Mouse (Mus musculus) embryo, embryonic 9.5 days (tissue): ENCODE results near the gene Runx3.
A peak's percentile ranks its signal among the peaks of the same experiment; 100 is the strongest.
"Not testable (repeated sequence)": the region's sequence is repeated elsewhere in the genome, so short reads cannot be mapped to it uniquely, and the experiment has no call there.

Experiments used
- DNase-seq: peaks from one replicate; pipeline ENCODE4 v3.0.0-alpha.2; 2017; ENCODE audit errors: extremely low spot score

The Runx3 gene

GRCm38 (mm10) chr4:135171304-135171875 lies 50.9 kb downstream of the Runx3 start:
- no peak for DNase-seq

- peak; percentile 60 for DNase-seq
These were observed 55.1 kb downstream of the Runx3 start for GRCm38 (mm10) chr4:135175406-135176120.

GRCm38 (mm10) chr4:135177568-135177967 lies 57.1 kb downstream of the Runx3 start:
- DNase-seq = no peak

- DNase-seq = no peak
These were observed 58.6 kb downstream of the Runx3 start for GRCm38 (mm10) chr4:135179077-135179481.

GRCm38 (mm10) chr4:135181819-135182218 lies 61.4 kb downstream of the Runx3 start:
- DNase-seq = no peak

- DNase-seq = not testable (repeated sequence)
These were observed 63.8 kb downstream of the Runx3 start for GRCm38 (mm10) chr4:135184277-135184676.

- no peak for DNase-seq
These were observed 69.1 kb downstream of the Runx3 start for GRCm38 (mm10) chr4:135189452-135190008.

GRCm38 (mm10) chr4:135190364-135190763 lies 69.9 kb downstream of the Runx3 start:
- no peak for DNase-seq

- DNase-seq = no peak
These were observed 70.7 kb downstream of the Runx3 start for GRCm38 (mm10) chr4:135191185-135191584.

GRCm38 (mm10) chr4:135191604-135192003 lies 71.2 kb downstream of the Runx3 start:
- no peak for DNase-seq

GRCm38 (mm10) chr4:135192841-135193240 lies 72.4 kb downstream of the Runx3 start:
- DNase-seq = no peak

GRCm38 (mm10) chr4:135197857-135198256 lies 77.4 kb downstream of the Runx3 start:
- DNase-seq = no peak

GRCm38 (mm10) chr4:135201771-135202170 lies 81.3 kb downstream of the Runx3 start:
- DNase-seq = no peak

GRCm38 (mm10) chr4:135203279-135203678 lies 82.8 kb downstream of the Runx3 start:
- DNase-seq = no peak

- peak; percentile 16 for DNase-seq
These were observed 83.5 kb downstream of the Runx3 start for GRCm38 (mm10) chr4:135203806-135204560.

- DNase-seq = no peak
These were observed 84.2 kb downstream of the Runx3 start for GRCm38 (mm10) chr4:135204666-135205065.

GRCm38 (mm10) chr4:135205254-135205653 lies 84.8 kb downstream of the Runx3 start:
- DNase-seq = no peak

- DNase-seq = peak; percentile 82
These were observed 85.5 kb downstream of the Runx3 start for GRCm38 (mm10) chr4:135205711-135206600.

GRCm38 (mm10) chr4:135209846-135210245 lies 89.4 kb downstream of the Runx3 start:
- DNase-seq = no peak

GRCm38 (mm10) chr4:135219652-135220051 lies 99.2 kb downstream of the Runx3 start:
- peak; percentile 51 for DNase-seq

GRCm38 (mm10) chr4:135220641-135221040 lies 100.2 kb downstream of the Runx3 start:
- DNase-seq = no peak
